Mouse (Mus musculus): ENCODE data around the gene Trappc3.

Trappc3 gene

GRCm38 (mm10) chr4:126309922-126310309 lies 47.8 kb downstream of the Trappc3 start:
- peak; percentile 70 to 78 for DNase-seq (ENCODE audit: low read depth in 2 of 2, low spot score in 2 of 2)

GRCm38 (mm10) chr4:126310344-126310743 lies 48.2 kb downstream of the Trappc3 start:
- no peak for DNase-seq (ENCODE audit: low read depth in 2 of 2, low spot score in 2 of 2)

GRCm38 (mm10) chr4:126311566-126312200 lies 49.6 kb downstream of the Trappc3 start:
- no peak for DNase-seq (ENCODE audit: low read depth in 2 of 2, low spot score in 2 of 2)

DNA sequence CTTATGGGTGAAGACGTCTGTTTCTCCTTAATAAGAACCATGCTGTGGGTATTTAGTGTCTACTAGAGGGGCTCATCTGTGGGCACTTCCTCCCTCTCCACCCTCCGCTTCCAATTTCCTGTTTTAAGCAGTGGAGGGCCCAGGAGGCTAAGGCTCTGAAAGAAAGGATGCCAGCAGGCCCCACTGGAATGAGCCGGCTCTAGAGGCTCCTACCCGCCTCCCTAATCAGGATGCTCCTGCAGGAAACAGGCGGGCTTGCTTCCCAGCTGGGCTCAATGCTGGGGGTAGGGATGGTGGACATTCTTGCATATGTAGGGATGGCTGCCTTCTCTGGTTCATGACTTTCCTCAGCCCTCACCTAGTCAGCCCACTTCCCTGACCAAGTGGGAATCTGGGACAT lies 51.1 kb downstream of the Trappc3 start:
- no peak for DNase-seq (ENCODE audit: low read depth in 2 of 2, low spot score in 2 of 2)

DNA sequence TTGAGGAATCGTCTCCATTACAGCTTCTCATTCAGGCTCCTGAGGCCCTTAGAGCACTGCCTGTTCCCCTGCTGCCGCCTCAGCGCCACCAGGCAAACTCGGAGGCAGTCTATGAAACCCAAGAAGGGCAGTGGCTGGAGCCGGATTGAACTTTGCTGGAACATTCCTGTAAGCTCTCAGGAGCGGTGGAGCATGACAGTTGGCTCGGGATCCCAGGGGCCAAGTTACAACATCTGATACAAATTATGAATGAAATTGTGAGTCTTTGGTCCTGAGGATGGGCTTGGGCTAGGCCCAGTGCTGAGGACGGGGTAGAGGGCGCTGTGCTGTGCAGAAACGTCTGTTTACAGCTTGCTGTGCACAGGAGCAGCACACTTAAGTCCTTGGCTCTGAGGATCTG lies 52.3 kb downstream of the Trappc3 start:
- no peak for DNase-seq (ENCODE audit: low read depth in 2 of 2, low spot score in 2 of 2)

DNA sequence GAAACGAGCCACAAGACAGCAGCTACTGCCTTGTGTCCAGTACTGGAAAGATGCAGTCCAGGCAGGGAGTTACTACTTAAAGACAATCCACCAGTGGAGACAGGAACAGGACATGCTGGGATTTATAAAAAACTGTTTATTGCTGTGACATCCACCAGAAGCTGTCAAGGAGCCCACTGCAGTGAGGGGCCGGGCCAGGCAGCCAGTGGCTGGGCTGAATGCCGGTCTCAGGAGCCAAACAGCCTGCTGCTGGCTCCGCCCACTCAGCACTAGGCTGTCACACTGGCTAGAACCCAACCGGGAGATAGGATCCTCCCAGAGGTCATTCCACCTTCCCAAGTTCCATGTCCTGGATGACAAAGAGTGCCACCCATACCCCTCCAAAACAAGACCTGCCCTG lies 53.8 kb downstream of the Trappc3 start:
- DNase-seq (ENCODE audit: low read depth in 2 of 2, low spot score in 2 of 2), result no peak

- no peak for DNase-seq (ENCODE audit: low read depth in 2 of 2, low spot score in 2 of 2)
Measured at GRCm38 (mm10) chr4:126316443-126317040, 54.4 kb downstream of the Trappc3 start.

GRCm38 (mm10) chr4:126319806-126320205 lies 57.7 kb downstream of the Trappc3 start:
- no peak for DNase-seq (ENCODE audit: low read depth in 2 of 2, low spot score in 2 of 2)

DNA sequence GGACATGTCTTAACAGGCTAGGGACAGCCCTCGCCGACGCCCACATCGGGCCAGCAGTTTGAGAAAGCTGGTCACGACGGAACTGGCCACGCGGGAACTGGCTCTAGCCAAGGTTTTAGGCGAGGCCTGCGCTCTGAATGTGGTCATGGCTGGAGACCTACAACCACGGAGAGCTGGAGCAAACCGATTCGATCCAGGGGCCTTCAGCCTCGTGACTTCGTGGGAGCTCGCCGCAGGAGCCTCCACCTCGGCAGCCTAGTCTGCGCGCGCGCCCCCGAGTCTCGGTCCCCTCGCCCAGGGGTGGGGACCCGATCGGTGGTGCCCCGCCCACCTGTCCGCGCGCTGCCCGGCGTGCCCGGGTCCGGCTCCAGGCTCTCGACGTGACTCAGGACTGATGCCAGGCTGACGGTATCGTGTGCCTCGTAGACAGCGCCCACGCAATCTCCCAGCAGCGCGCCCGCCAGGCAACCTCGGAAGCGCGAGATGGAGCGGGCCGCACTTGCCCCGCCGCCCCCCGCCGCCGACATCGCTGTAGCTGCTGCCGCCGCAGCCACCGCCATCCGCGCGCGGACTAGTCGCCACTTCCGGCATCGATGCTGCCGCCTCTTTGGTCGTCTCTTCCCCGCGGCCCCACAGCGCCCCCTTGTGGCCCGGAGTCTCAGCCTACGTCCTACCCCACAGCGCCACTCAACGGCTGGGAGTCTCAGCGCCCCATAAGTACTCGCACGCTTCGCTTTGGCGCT lies 59.2 kb downstream of the Trappc3 start, which contains the start of gene Adprhl2:
Gene Adprhl2 (minus strand): TSS at position 593 of the 743 bp plus-strand sequence.
- peak; percentile 100 for DNase-seq (ENCODE audit: low read depth in 2 of 2, low spot score in 2 of 2)

GRCm38 (mm10) chr4:126321854-126322511 lies 59.9 kb downstream of the Trappc3 start:
- no peak for DNase-seq (ENCODE audit: low read depth in 2 of 2, low spot score in 2 of 2)

- no peak for DNase-seq (ENCODE audit: low read depth in 2 of 2, low spot score in 2 of 2)
Measured at GRCm38 (mm10) chr4:126322646-126323045, 60.5 kb downstream of the Trappc3 start.

GRCm38 (mm10) chr4:126324861-126325260 lies 62.7 kb downstream of the Trappc3 start:
- DNase-seq (ENCODE audit: low read depth in 2 of 2, low spot score in 2 of 2), result no peak

DNA sequence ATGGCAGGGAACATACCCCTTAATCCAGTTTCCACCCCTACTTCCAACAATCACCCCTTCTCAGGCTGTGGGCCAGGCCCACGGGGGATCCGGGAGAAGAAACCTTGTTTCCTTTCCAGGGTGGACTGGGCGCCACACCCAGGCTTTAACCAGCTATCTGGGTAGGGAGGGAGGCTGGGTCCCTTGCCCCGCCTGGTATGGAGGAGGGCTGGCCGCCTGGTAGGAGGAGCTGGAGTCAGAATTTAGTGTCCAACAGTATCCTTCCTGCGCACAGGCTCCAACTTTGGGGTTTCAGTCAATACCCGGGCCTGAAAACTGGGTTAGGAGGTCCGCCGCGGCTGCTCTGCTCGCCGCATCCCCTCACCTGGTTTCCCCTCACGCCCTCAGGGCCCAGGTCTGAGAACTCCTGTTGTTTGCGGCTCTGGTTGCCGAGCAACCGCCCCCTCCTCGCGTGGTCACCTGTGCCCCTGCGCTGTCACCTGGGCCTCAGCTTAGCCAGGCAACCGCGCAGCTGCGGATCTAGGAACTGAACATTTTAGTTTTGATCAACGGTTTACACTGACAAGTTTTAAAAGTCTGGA lies 63.2 kb downstream of the Trappc3 start, which contains the start of gene Tekt2:
Gene Tekt2 (minus strand): TSS at position 408 of the 581 bp plus-strand sequence.
- DNase-seq (ENCODE audit: low read depth in 2 of 2, low spot score in 2 of 2), result no peak
